Mouse (Mus musculus): ENCODE measurements at regions not wholly inside any gene's neighbourhood (a gene's known extent, or its start where the extent isn't known, plus 50 kb on each side); places are given as distances from the start of the nearest gene placed in this dataset.

DNA sequence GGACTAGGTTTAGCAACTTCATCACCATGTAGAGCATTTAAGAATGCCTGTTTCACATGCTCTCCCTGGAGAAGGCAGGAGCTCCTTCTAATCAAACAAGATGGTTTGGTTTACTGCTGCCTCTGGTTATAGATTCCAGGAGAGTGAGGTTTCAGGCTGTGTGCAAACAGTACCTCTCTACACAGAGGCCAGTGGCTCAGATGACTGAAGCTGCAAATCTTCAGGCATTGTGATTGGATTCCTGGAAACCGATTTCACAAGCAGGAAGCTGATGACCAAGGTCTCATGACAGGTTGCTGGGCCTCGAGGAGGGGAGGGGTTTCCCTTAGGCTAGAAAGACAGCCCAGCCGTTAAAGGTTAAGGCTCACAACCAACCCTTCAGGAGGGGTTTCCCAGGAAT is 157.3 kb upstream of the Pkdcc start:
- TF ChIP-seq CTCF (IDR thresholded peaks at IDR 0.05; ENCODE audit: extremely low read depth, insufficient read depth, insufficient read length, insufficient replicate concordance) (no peak), POLR2A (IDR thresholded peaks at IDR 0.05; ENCODE audit: low read depth, low read length) (no peak)

Measured in spleen, adult 2 months (tissue).